Mouse (Mus musculus): ENCODE results near the gene Actn1. TPM values are rescaled to one million over a fixed set of nuclear protein-coding genes. Genes with fewer than 3 reads are reported as not detected.

Gene Actn1
- polyA plus RNA-seq, 1 experiment from 2014 or later, result 7.3 TPM

Other genes with a start within 250 kb of the Actn1 start
- gene Zfp36l1, start 147.4 kb downstream of the Actn1 start, polyA plus RNA-seq (2015; fragmentation: Nextera tagmentation; extraction: Ambion mirVana), result 18.3 and 20.7 TPM in 2 replicates
- 2.5 and 2.6 TPM in 2 replicates for gene Dcaf5, start 176.2 kb upstream of the Actn1 start, polyA plus RNA-seq (2015; fragmentation: Nextera tagmentation; extraction: Ambion mirVana)
- gene Exd2, start 202.7 kb upstream of the Actn1 start, polyA plus RNA-seq (2015; fragmentation: Nextera tagmentation; extraction: Ambion mirVana), result 6.6 and 7.4 TPM in 2 replicates

Data from liver, embryonic 13.5 days (tissue).